Mouse (Mus musculus) heart, embryonic 10.5 days (tissue): ENCODE results near the gene Rnf186. TPM values are rescaled to one million over a fixed set of nuclear protein-coding genes. Genes with fewer than 3 reads are reported as not detected.
A peak's percentile ranks its signal among the peaks of the same experiment; 100 is the strongest.
"Not testable (repeated sequence)": the region's sequence is repeated elsewhere in the genome, so short reads cannot be mapped to it uniquely, and the experiment has no call there.

Experiments
- DNase-seq: peaks from one replicate; pipeline ENCODE4 v3.0.0-alpha.2; 2017; ENCODE audit warnings: low spot score
- H3K27ac ChIP-seq: fragments of 300-500 bp; sonication (generic); 2 replicates; pipeline ENCODE4 v1.5.1; 2016; ENCODE audit warnings: mild to moderate bottlenecking
- H3K27me3 ChIP-seq: fragments of 300-500 bp; sonication (generic); 2 replicates; pipeline ENCODE4 v1.6.1; 2016; ENCODE audit warnings: mild to moderate bottlenecking; ENCODE audit not compliant: poor library complexity, insufficient read depth, severe bottlenecking
- H3K36me3 ChIP-seq: fragments of 300-500 bp; sonication (generic); 2 replicates; pipeline ENCODE4 v1.6.1; 2016; ENCODE audit warnings: mild to moderate bottlenecking, moderate library complexity
- H3K4me1 ChIP-seq: fragments of 300-500 bp; sonication (generic); 2 replicates; pipeline ENCODE4 v1.6.1; 2016; ENCODE audit warnings: mild to moderate bottlenecking
- H3K4me3 ChIP-seq: fragments of 300-500 bp; sonication (generic); 2 replicates; pipeline ENCODE4 v1.5.1; 2016; ENCODE audit warnings: mild to moderate bottlenecking, moderate library complexity
- H3K9me3 ChIP-seq: fragments of 300-500 bp; sonication (generic); 2 replicates; pipeline ENCODE4 v1.6.1; 2016; ENCODE audit warnings: mild to moderate bottlenecking, moderate library complexity
- WGBS: fragments of 180-500 bp; shearing (Covaris S2); methylation state at CpG from one replicate; pipeline ENCODE4 v1.1.7; 2016; 5-methylcytosine and 5-hydroxymethylcytosine counted together
- polyA plus RNA-seq: library from polyadenylated mRNA; unstranded; fragments of >200 nt; fragmentation: Nextera tagmentation; extraction: Ambion mirVana; gene quantifications from 2 replicates; pipeline ENCODE4 v1.2.1, GENCODE M21; 2016

Gene Rnf186
- polyA plus RNA-seq, 1 experiment from 2014 or later = 0.14 TPM

DNA sequence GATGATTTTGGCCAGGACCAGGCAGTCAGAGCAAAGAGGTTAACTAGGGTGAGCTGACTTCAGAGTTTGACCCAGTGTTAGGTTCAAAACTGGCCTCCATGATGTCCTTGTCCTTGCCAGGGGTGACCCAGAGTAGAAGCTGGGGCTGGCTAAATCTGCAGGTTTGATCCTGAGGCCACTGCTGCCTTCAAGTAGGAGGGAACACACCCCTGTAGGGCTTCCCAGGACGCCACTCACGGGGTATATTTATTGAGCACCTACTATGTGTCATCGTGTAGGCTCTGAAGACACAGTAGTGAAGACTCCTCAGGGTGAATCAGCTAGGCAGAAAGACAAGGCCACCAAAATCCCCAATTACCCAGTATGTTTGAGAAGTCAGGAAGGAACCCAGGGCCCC lies 6.8 kb downstream of the Rnf186 start:
- WGBS = 50% methylated on average over 3 of the region's 3 CpGs
- H3K27ac ChIP-seq = peak overlapping the region; percentile 98

DNA sequence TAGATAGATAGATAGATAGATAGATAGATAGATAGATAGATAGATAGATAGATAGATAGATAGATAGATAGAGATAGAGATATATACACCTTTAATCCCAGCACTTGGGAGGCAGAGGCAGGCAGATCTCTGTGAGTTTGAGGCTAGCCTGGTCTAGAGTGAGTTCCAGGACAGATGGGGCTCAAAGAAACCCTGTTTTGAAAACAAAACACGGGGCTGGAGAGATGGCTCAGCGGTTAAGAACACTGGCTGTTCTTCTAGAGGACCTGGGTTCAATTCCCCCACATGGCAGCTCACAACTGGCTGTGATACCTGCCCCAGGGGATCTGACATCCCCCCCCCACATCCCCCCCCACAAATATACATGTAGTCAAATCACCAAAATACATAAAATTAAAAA lies 7.6 kb downstream of the Rnf186 start:
- H3K4me1 ChIP-seq = peaks cover 37% of the 10 kb centered on the region
- H3K36me3 ChIP-seq, H3K9me3 ChIP-seq, H3K4me3 ChIP-seq, H3K27me3 ChIP-seq, DNase-seq, H3K27ac ChIP-seq: not testable (repeated sequence)
- WGBS = 82% methylated on average over 2 of the region's 2 CpGs

More for the DNA sequence above, 6.8 kb downstream of the Rnf186 start:
- no peaks in the 10 kb centered on the region for H3K36me3 ChIP-seq
- DNase-seq = no peak
- no peaks in the 10 kb centered on the region for H3K27me3 ChIP-seq
- H3K4me1 ChIP-seq = peaks cover 43% of the 10 kb centered on the region
- peak overlapping the region; percentile 82 for H3K4me3 ChIP-seq
- no peaks in the 10 kb centered on the region for H3K9me3 ChIP-seq

DNA sequence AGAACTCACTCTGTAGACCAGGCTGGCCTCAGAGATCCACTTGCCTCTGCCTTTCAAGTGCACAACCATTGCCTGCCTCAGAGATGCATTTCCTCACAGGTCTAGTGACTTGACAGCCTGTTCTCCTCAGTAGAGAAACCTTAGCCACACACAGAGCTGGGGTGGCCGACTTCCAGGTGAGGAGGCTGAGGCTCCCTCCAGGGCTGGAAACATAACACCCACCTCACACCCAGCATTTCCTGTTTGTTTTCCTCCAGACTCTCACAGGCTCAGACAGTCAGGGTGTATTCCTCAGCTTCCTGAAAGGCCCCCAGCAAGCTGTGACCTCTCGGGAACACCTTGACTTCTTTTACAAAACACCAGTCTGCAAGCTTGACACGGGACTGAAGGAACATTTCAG lies 8.3 kb downstream of the Rnf186 start:
- 49% methylated on average over 3 of the region's 3 CpGs for WGBS
- 0 out of 2 replicates have a peak overlapping the region, but pooled peaks have one; percentile 3 for H3K27ac ChIP-seq
- no peak for DNase-seq

DNA sequence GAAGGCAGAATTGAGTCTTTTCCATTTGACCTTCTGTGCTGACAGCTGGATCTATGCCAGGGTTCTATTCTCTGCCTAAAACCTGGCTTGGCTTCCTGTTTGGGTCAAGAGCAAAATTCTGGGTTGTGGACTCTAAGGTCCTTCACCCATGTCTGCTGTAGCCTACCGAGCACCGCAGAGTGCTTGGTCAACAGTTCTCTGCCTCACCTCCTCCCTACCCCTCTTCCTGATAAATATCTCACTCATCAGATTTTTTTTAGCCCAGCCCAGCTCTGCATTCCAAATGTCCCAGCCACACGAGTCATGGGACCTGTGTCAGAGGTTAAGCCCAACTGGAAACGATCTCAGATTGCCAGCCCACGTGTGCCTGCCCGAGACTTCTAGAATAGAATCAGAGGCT lies 9.1 kb downstream of the Rnf186 start:
- Histone ChIP-seq H3K4me1 (peaks cover 39% of the 10 kb centered on the region), H3K4me3 (no peak overlapping the region), H3K27ac (no peak overlapping the region), H3K9me3 (no peaks in the 10 kb centered on the region), H3K27me3 (no peaks in the 10 kb centered on the region), H3K36me3 (no peaks in the 10 kb centered on the region)
- WGBS = 71% methylated on average over 6 of the region's 6 CpGs
- DNase-seq = no peak

More for the DNA sequence above, 8.3 kb downstream of the Rnf186 start:
- Histone ChIP-seq H3K36me3 (no peaks in the 10 kb centered on the region), H3K4me3 (no peak overlapping the region), H3K9me3 (no peaks in the 10 kb centered on the region), H3K27me3 (no peaks in the 10 kb centered on the region), H3K4me1 (peaks cover 37% of the 10 kb centered on the region)

DNA sequence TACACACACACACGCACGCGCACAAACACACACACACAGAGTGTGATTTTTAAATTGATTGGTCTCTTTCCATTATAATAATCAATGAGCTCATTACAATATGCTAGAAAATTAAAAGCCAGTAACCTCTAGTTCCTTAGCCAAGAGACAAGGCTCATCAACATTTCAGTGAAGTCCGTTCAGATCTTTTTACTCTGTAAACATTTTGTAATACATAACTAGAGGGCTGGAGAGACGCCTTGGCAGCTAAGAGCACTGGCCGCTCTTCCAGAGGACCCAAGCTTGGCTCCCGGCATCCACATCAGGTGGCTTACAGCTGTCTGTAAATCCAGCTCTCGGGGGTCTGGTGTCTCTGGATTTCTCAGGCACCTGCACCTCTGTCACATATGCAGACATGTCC lies 13.1 kb downstream of the Rnf186 start:
- DNase-seq = no peak
- no peaks in the 10 kb centered on the region for H3K27me3 ChIP-seq
- no peaks in the 10 kb centered on the region for H3K9me3 ChIP-seq
- peaks cover 15% of the 10 kb centered on the region; the same call in 1 of the 2 replicates for H3K4me1 ChIP-seq
- 88% methylated on average over 8 of the region's 8 CpGs for WGBS
- no peaks in the 10 kb centered on the region for H3K36me3 ChIP-seq
- H3K27ac ChIP-seq = no peak overlapping the region
- H3K4me3 ChIP-seq = no peak overlapping the region

DNA sequence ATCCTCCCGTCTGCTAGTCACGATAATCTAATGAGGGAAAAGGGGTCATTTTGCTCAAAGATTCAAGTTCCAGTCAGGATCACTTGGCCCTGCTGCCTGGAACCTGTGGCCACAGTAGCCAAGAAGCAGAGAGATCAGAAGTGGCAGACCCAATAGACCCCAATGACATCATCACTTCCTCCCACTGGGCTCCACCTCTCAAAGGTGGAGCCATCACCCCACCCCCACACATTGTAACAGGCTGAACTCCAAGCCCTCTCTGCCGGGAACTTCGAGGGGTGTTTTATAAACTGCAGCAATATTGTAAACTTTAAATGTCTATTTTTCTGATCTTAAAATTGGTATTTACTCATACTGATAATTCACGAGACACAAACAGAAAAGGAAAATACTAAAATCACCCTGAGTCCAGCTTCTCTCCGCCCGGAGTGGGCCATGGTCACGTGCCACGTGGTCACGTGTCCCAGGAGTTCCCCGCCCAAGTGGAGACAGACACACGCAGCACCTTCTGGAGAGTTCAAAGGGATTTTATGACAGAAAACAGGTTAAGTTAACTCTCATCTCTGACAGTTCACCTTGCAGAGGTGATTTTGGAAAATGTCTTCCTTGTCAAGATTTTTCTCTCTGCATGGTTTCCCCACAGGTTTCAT lies 14.0 kb downstream of the Rnf186 start:
- Histone ChIP-seq H3K4me3 (peak overlapping the region; percentile 24; the same call in 1 of the 2 replicates), H3K36me3 (no peaks in the 10 kb centered on the region), H3K4me1 (peaks cover 15% of the 10 kb centered on the region; the same call in 1 of the 2 replicates), H3K27me3 (no peaks in the 10 kb centered on the region), H3K9me3 (no peaks in the 10 kb centered on the region), H3K27ac (no peak overlapping the region)
- DNase-seq = no peak
- WGBS = 24% methylated on average over 12 of the region's 12 CpGs

DNA sequence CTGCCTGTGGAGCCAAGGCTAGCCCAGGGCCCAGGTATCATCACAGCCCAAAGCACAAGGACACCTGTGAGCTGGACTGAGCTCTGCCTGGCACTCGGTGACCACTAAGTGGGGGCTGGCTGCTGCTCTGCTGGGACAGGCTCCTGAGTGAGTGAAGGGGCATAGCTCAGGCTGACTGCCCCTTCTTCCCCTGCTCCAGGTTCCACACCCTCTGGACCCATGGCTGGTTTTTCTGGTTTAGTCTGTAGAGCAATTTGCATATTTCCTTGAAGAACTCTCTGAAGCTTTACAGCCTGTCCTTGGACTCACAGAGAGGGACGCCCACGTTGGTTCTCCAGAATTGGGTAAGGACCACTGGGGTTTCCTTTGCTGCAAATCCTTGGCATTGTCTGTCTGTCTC lies 16.5 kb downstream of the Rnf186 start:
- Histone ChIP-seq H3K36me3 (no peaks in the 10 kb centered on the region), H3K27me3 (no peaks in the 10 kb centered on the region), H3K4me1 (peaks cover 9% of the 10 kb centered on the region), H3K27ac (no peak overlapping the region; the same call in 1 of the 2 replicates), H3K4me3 (no peak overlapping the region), H3K9me3 (no peaks in the 10 kb centered on the region)
- 63% methylated on average over 3 of the region's 3 CpGs for WGBS
- no peak for DNase-seq

DNA sequence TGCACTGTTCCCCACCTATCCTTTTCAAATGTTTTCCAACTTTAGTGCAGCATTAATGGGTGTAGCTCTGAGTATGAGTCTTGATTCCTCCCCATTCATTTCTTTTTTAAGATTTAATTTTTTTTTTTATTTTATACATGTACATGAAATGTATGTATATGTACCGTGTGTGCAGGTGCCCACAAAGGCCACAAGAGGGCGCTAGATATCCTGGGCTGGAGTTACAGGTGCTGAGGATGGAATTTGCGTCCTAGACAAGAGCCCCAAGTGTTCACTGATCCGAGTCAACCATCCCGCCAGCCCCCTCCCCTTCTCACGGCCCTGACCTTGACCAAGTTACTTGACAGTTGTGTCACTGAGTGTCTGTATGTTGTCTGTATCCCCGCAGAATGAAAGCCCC lies 17.8 kb downstream of the Rnf186 start:
- Histone ChIP-seq H3K4me3 (no peak overlapping the region), H3K27ac (no peak overlapping the region), H3K9me3 (no peaks in the 10 kb centered on the region), H3K36me3 (no peaks in the 10 kb centered on the region), H3K4me1 (peaks cover 9% of the 10 kb centered on the region), H3K27me3 (no peaks in the 10 kb centered on the region)
- WGBS = 69% methylated on average over 7 of the region's 7 CpGs
- no peak for DNase-seq

DNA sequence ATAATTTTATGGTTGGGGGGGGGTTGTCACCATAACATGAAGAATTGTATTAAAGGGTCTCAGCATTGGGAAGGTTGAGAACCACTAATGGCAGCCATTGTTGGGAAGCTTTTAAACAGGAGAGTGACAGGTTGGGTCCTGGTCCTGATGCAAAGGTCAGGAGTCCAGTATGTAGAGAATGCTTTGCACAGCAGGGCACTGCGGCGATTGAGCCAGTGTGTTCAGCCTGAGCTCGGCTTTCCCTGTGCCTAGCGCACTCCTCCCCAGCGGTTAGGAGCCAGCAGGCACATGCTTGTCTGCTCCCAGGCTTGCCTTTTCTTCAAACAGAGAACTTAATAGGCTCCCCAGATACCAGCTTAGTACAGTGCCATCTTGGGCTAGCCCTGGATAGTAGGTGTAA lies 19.4 kb downstream of the Rnf186 start:
- Histone ChIP-seq H3K9me3 (no peaks in the 10 kb centered on the region), H3K4me1 (peaks cover 14% of the 10 kb centered on the region; the same call in 1 of the 2 replicates), H3K4me3 (no peak overlapping the region), H3K27me3 (no peaks in the 10 kb centered on the region), H3K27ac (no peak overlapping the region), H3K36me3 (no peaks in the 10 kb centered on the region)
- DNase-seq = no peak
- WGBS = 61% methylated on average over 5 of the region's 5 CpGs

DNA sequence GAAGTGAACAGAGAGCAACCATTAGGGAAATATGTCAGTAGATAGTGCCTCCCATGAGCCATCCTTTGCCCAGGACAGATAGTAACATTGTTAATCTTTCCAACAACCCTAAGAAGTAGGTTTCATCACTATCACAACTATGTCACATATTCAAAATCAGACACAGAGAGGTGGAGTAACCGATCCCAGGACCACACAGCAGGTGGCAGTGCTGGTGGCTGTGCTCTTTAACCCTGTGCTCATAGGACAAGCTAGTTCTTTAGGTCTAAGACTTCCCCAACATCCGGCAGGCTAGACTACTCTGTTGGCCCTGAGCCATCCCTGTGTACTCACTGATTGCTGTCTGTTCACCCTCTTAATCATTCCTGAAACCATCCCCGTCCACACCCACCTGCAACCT lies 27.5 kb downstream of the Rnf186 start:
- no peak overlapping the region for H3K4me3 ChIP-seq
- DNase-seq = no peak
- no peaks in the 10 kb centered on the region for H3K36me3 ChIP-seq
- 67% methylated on average over 3 of the region's 3 CpGs for WGBS
- H3K27me3 ChIP-seq = no peaks in the 10 kb centered on the region
- H3K4me1 ChIP-seq = peaks cover 15% of the 10 kb centered on the region; the same call in 1 of the 2 replicates
- no peak overlapping the region for H3K27ac ChIP-seq
- H3K9me3 ChIP-seq = no peaks in the 10 kb centered on the region

DNA sequence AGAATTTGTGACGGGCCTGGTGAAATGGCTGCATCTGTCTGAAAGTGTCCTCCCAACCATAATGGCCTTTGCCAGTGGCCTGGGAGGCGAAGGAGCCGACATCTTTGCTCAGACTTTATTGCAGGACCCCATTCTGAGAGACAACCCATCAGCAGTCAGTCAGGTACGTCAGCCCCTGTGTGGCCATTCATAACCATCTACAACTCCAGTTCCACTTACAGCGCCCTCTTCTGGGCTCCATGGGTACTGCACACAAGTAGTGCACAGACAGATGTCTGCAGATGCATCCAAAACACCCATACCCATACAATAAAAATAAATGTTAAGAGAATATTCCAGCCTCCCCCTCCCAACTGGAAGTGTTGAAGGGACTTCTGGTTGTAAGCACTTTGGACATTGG lies 29.5 kb downstream of the Rnf186 start:
- no peaks in the 10 kb centered on the region for H3K9me3 ChIP-seq
- H3K27me3 ChIP-seq = no peaks in the 10 kb centered on the region
- no peak for DNase-seq
- no peak overlapping the region for H3K27ac ChIP-seq
- no peak overlapping the region for H3K4me3 ChIP-seq
- peaks cover 13% of the 10 kb centered on the region for H3K4me1 ChIP-seq
- 72% methylated on average over 5 of the region's 5 CpGs for WGBS
- H3K36me3 ChIP-seq = no peaks in the 10 kb centered on the region

DNA sequence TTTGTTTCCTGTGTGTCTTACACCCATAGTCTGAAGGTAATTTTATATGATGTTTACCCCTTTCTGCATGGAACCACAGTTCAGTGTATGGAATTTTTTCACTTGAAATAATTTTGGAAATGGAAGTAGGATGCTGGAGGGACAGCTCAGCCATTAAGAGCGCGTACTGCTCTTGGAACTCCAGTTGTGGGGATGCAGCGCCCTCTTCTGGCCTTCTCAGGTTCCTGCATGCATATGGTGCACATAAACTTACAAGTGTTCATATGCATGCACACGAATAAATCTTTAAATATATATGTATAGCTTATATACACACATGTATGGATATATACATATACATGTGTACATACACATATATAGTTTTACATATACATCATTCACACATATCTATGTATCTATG lies 30.2 kb downstream of the Rnf186 start:
- Histone ChIP-seq H3K4me1 (peaks cover 15% of the 10 kb centered on the region), H3K27me3 (no peaks in the 10 kb centered on the region), H3K27ac (no peak overlapping the region), H3K36me3 (no peaks in the 10 kb centered on the region), H3K4me3 (no peak overlapping the region), H3K9me3 (no peaks in the 10 kb centered on the region)
- no peak for DNase-seq
- 78% methylated on average over 4 of the region's 4 CpGs for WGBS

DNA sequence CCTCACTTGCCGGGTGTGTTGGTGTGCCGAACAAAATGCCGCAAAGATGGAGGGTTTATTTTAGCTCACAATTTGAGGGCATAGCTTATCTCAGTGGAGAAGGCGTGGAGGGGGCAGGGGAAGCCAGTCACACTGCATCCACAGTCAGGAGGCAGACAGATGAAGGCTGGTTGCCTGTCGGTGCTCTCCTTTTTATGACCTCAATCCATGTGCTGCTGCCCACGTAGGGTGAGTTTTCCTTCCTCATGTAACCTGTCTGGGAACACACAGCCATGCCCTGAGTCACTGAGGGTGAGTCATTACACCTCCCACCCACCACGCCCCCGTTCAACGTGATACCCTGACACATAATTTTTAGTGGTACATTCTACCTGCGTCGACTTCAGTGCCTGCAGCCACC lies 31.7 kb downstream of the Rnf186 start:
- WGBS = 78% methylated on average over 11 of the region's 11 CpGs
- Histone ChIP-seq H3K27ac (no peak overlapping the region), H3K4me3 (no peak overlapping the region), H3K4me1 (peaks cover 15% of the 10 kb centered on the region), H3K27me3 (no peaks in the 10 kb centered on the region), H3K36me3 (no peaks in the 10 kb centered on the region), H3K9me3 (no peaks in the 10 kb centered on the region)
- DNase-seq = no peak

DNA sequence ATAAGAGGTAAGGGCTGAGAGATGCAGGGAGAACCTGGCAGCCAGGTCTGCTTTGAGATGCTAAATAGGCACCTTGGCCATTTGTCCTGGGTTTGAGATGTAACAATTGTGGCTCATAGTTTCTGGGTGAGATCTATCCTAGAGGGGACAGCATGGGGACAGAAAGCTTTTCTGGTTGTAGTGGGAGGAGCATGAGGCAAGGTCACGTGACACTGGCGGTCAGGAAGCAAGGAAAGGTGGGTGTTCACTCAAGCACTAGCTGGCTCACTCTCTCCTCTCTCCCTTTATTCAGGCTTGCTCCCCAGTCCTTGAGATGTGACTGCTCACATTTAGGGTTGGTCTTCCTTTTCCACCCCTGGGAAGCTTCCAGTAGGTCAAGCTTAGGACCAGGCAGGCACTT lies 34.1 kb downstream of the Rnf186 start:
- Histone ChIP-seq H3K4me3 (peak overlapping the region; percentile 19), H3K27me3 (0 out of 2 replicates have a peak, but pooled peaks cover 3% of the 10 kb centered on the region), H3K36me3 (no peaks in the 10 kb centered on the region), H3K4me1 (peaks cover 15% of the 10 kb centered on the region), H3K9me3 (no peaks in the 10 kb centered on the region), H3K27ac (no peak overlapping the region)
- DNase-seq = no peak
- WGBS = 50% methylated on average over 2 of the region's 2 CpGs
